Mouse (Mus musculus) C2C12 (cell line): ENCODE measurements around the gene Rbm20. TPM values are rescaled to one million over a fixed set of nuclear protein-coding genes. Genes with fewer than 3 reads are reported as not detected.

ENCODE experiments used
- H3K27me3 ChIP-seq: one replicate; pipeline ENCODE4 v1.6.1; 2011; ENCODE audit not compliant: control insufficient read depth, insufficient read depth, insufficient read length
- H3K36me3 ChIP-seq: one replicate; pipeline ENCODE4 v1.6.1; 2011; ENCODE audit not compliant: control insufficient read depth, insufficient read depth
- H3K4me3 ChIP-seq: one replicate; pipeline ENCODE4 v1.5.1; 2011; ENCODE audit warnings: mild to moderate bottlenecking, control low read depth; ENCODE audit not compliant: poor library complexity, insufficient read depth, severe bottlenecking
- H3K79me2 ChIP-seq: one replicate; pipeline ENCODE4 v1.6.1; 2011; ENCODE audit not compliant: control insufficient read depth, insufficient read depth
- H3K79me3 ChIP-seq: one replicate; pipeline ENCODE4 v1.6.1; 2011; ENCODE audit warnings: low read depth, control low read depth
- H3ac ChIP-seq: one replicate; pipeline ENCODE3; 2011; ENCODE audit warnings: low read depth; ENCODE audit not compliant: control insufficient read depth, insufficient read length
- CEBPB ChIP-seq: IDR thresholded peaks from one replicate; pipeline ENCODE4 v1.6.1; 2011; ENCODE audit warnings: low read depth, mild to moderate bottlenecking, control low read depth, moderate library complexity
- CTCF ChIP-seq: IDR thresholded peaks from one replicate; pipeline ENCODE4 v1.5.1; 2011; ENCODE audit not compliant: control insufficient read depth, insufficient read depth, insufficient read length
- FOSL1 ChIP-seq: IDR thresholded peaks from one replicate; pipeline ENCODE4 v1.8.0; 2011; ENCODE audit warnings: mild to moderate bottlenecking, low read length; ENCODE audit not compliant: poor library complexity, insufficient read depth, severe bottlenecking
- MAX ChIP-seq: IDR thresholded peaks from one replicate; pipeline ENCODE4 v1.6.1; 2011; ENCODE audit warnings: mild to moderate bottlenecking, control low read depth
- MYOD1 ChIP-seq: IDR thresholded peaks from one replicate; pipeline ENCODE4 v1.6.1; 2011; ENCODE audit warnings: low read depth; ENCODE audit not compliant: control insufficient read depth, insufficient read length
- MYOG ChIP-seq: IDR thresholded peaks from one replicate; pipeline ENCODE4 v1.6.1; 2011; ENCODE audit not compliant: control insufficient read depth, insufficient read length; ENCODE audit errors: extremely low read depth
- USF1 ChIP-seq: IDR thresholded peaks from one replicate; pipeline ENCODE4 v1.6.1; 2011; ENCODE audit warnings: low read depth, mild to moderate bottlenecking, control low read depth, moderate library complexity
- polyA plus RNA-seq: library from polyadenylated mRNA; unstranded; fragments of >200 nt; fragmentation: generic; extraction: Trizol; gene quantifications from one replicate; pipeline ENCODE4 v1.2.1, GENCODE M21; 2012; ENCODE audit warnings: missing spikeins

The Rbm20 gene
- polyA plus RNA-seq, 1 experiment, result 23.1 TPM

- TF ChIP-seq MYOG (no peak), CTCF (no peak), MYOD1 (no peak), MAX (no peak), FOSL1 (no peak), CEBPB (no peak), USF1 (no peak)
- H3K27me3 ChIP-seq, result no peaks in the 10 kb centered on the region
- H3K4me3 ChIP-seq, result no peak overlapping the region
- H3K79me2 ChIP-seq, result no peaks in the 10 kb centered on the region
- no peaks in the 10 kb centered on the region for H3K79me3 ChIP-seq
- no peaks in the 10 kb centered on the region for H3K36me3 ChIP-seq
- H3ac ChIP-seq, result no peak overlapping the region
These were observed 19.5 kb downstream of the Rbm20 start for GRCm38 (mm10) chr19:53696655-53697054.

GRCm38 (mm10) chr19:53697376-53698126 is 20.4 kb downstream of the Rbm20 start:
- H3ac ChIP-seq, result no peak overlapping the region
- no peaks in the 10 kb centered on the region for H3K79me2 ChIP-seq
- TF ChIP-seq MYOD1 (no peak), CEBPB (no peak), MYOG (no peak), MAX (no peak), CTCF (no peak), USF1 (no peak), FOSL1 (no peak)
- H3K36me3 ChIP-seq, result no peaks in the 10 kb centered on the region
- H3K4me3 ChIP-seq, result no peak overlapping the region
- H3K27me3 ChIP-seq, result no peaks in the 10 kb centered on the region
- no peaks in the 10 kb centered on the region for H3K79me3 ChIP-seq

GRCm38 (mm10) chr19:53699671-53700070 is 22.6 kb downstream of the Rbm20 start:
- H3K79me3 ChIP-seq, result no peaks in the 10 kb centered on the region
- TF ChIP-seq MYOD1 (no peak), USF1 (no peak), FOSL1 (no peak), MYOG (no peak), CEBPB (no peak), MAX (no peak), CTCF (no peak)
- H3K4me3 ChIP-seq, result no peak overlapping the region
- no peaks in the 10 kb centered on the region for H3K79me2 ChIP-seq
- H3K36me3 ChIP-seq, result no peaks in the 10 kb centered on the region
- no peaks in the 10 kb centered on the region for H3K27me3 ChIP-seq
- H3ac ChIP-seq, result no peak overlapping the region

- H3K36me3 ChIP-seq, result no peaks in the 10 kb centered on the region
- no peaks in the 10 kb centered on the region for H3K79me3 ChIP-seq
- H3ac ChIP-seq, result no peak overlapping the region
- no peaks in the 10 kb centered on the region for H3K79me2 ChIP-seq
- H3K27me3 ChIP-seq, result no peaks in the 10 kb centered on the region
- TF ChIP-seq MYOD1 (no peak), USF1 (no peak), MYOG (no peak), MAX (no peak), CTCF (no peak), CEBPB (no peak), FOSL1 (no peak)
- no peak overlapping the region for H3K4me3 ChIP-seq
These were observed 24.3 kb downstream of the Rbm20 start for GRCm38 (mm10) chr19:53701434-53701833.

- no peak for TF ChIP-seq USF1
- TF ChIP-seq FOSL1, result no peak
- no peak for TF ChIP-seq CTCF
- no peak for TF ChIP-seq MAX
- no peak for TF ChIP-seq MYOD1
- TF ChIP-seq MYOG, result no peak
- no peak for TF ChIP-seq CEBPB
- no peaks in the 10 kb centered on the region for H3K79me3 ChIP-seq
- H3K36me3 ChIP-seq, result no peaks in the 10 kb centered on the region
- H3K4me3 ChIP-seq, result no peak overlapping the region
- H3ac ChIP-seq, result no peak overlapping the region
- no peaks in the 10 kb centered on the region for H3K27me3 ChIP-seq
- no peaks in the 10 kb centered on the region for H3K79me2 ChIP-seq
These were observed 28.1 kb downstream of the Rbm20 start for GRCm38 (mm10) chr19:53704895-53705823.
